Mouse (Mus musculus) erythroblast, embryonic 14.5 days (primary cell): ENCODE data around the gene Aspm.

Experiments used
- GATA1 ChIP-seq: IDR thresholded peaks from 2 replicates; pipeline ENCODE4 v1.6.1; 2012; ENCODE audit warnings: low read length, inconsistent platforms, mixed read lengths
- TAL1 ChIP-seq: IDR thresholded peaks from 3 replicates; pipeline ENCODE4 v1.6.1; 2012; ENCODE audit warnings: low read length, inconsistent platforms, mixed read lengths

DNA sequence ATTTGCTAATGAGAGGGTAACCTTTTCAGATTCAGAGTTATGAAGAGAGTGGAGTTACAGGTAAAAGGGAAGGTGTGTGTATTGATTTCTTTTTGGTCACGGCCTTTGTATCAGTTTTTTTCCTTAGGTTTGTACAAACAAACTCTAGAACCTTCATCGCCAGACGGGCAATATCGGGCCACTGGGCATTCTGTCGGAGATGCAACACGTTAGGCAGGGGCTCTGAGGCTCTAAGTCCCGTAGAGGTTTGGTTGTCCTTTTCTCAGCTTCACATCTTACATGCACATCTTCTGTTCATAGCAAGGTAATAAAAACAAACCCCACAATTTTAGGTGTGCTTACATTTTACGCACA, 33.1 kb upstream of the Aspm start:
- TF ChIP-seq GATA1 = no peak
- no peak for TF ChIP-seq TAL1
